Mouse (Mus musculus): Measurements from ENCODE around the gene Gm21739.
"Not testable (repeated sequence)": the region's sequence is repeated elsewhere in the genome, so short reads cannot be mapped to it uniquely, and the experiment has no call there.

Gene Gm21739

DNA sequence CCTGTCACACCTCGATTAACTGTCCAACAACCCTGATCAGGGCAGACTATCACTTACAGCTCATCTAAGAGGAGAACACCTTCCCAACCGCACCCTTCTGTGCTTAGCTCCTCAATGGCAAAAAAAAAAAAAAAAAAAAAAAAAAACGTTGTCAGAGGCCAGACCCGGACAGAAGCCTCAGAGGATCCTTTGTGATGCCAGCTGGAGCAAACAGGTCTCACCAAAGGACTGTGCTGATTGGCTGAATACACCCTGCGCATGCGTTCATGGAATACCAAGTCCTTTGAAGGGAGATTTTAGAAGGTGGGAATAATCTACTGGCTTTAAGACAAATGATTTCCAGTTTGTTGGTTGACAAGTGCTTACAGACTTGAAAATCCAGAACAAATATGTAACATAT is at the start of gene Gm21739:
TSS of gene Gm21739 (minus strand) at position 101 of the 400 bp plus-strand sequence.
- not testable (repeated sequence) for DNase-seq (ENCODE audit: low read depth, low spot score)
